8 mouse cellular contexts compared by ENCODE assay signal in the genomic region with DNA sequence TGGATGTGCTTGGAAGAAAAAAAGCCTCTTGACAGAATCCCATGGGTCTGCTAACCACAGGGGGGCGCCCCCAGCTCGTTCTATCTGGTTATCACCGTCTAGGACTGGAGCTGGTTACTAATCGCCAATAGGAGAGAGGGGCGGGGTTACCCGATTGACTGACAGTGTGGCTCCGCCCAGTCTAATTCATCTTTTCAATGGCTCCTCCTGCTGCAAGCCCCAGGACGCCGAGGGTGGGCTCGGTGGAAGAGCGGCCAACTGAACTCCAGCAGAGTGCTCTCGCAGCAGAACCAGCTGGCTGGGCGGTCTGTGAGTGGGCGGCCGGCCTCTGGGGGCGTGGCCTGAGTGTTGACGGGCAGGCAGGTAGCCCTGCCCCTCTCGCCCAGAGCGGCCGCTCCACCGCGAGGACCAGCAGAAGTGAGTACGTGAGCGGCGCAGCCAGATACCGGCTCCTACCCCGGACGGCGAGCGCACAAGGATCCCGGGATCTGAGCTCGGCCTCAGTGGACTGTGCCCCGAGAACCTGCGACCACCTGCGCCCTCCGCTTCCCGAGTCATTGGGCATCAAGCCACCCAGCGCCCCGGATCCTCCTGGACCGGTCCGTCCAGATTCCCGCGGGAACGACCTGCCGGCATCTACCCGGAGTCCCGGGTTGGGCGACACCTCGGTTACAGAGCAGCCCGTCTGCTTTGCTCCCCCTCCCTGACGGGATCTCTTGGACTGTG. TPM values are rescaled to one million over a fixed set of nuclear protein-coding genes. Genes with fewer than 3 reads are reported as not detected.
A peak's percentile ranks its signal among the peaks of the same experiment; 100 is the strongest.
DNase-seq lines count a peak whose midpoint lies in the region.

A gene (plus strand): TSS at position 389 of the 726 bp plus-strand sequence.

- peaks cover 12% of the 10 kb centered on the region for H3K4me1 ChIP-seq in megakaryocyte, embryonic 14.5 days

- peaks cover 17% of the 10 kb centered on the region for H3K9me3 ChIP-seq in megakaryocyte, embryonic 14.5 days

- peak within 1 kb of the TSS; percentile 90 for H3K4me3 ChIP-seq in megakaryocyte, embryonic 14.5 days (replicated peaks)

- H3K36me3 ChIP-seq in megakaryocyte, embryonic 14.5 days (replicated peaks; ENCODE audit: low read length) = no peaks in the 10 kb centered on the region

- H3K27me3 ChIP-seq in megakaryocyte, embryonic 14.5 days (replicated peaks) = peaks cover 97% of the 10 kb centered on the region

- intact Hi-C loops in gastrocnemius, postnatal 14 days (cut with DNase I; ENCODE audit: low total_unique reads) = loop anchor here (5.0 kb wide), 1 partner anchor 38 kb away; no protein-coding TSS in a partner anchor

- DNase-seq in adrenal gland, adult 2 months = peak; percentile 97
- peak; percentile 100 for DNase-seq in embryo, embryonic 11 days
- peak; percentile 99 for DNase-seq in gastrocnemius, postnatal 14 days
- DNase-seq in induced T-regulatory cell, adult 2 months (ENCODE audit: low read depth) = peak; percentile 82
- DNase-seq in left cerebral cortex, adult 8-10 months (ENCODE audit: low spot score in 2 of 2) = peak; percentile 96 to 100
- peak; percentile 99 to 100 for DNase-seq in right cerebral cortex, postnatal 10 days (ENCODE audit: low spot score in 2 of 2)
- peak; percentile 100 for DNase-seq in urinary bladder, postnatal 14 days (ENCODE audit: low spot score)

RNA-seq across cellular contexts. Expression of the gene that starts here (rescaled TPM):
- 1 to 10 TPM in 1 of 2 experiments, under 1 TPM in 1; 0.78 to 1.8 TPM for total RNA-seq in adrenal gland, adult 2 months (2021)
- 2.9 and 3.5 TPM in 2 replicates for polyA plus RNA-seq in adrenal gland, adult 2 months (2012; rRNA removed)
- 1 to 10 TPM; 2.9 to 4.8 TPM for total RNA-seq in gastrocnemius, postnatal 14 days (2021)
- 10 to 100 TPM; 18.4 to 21.0 (median 19.9) TPM for total RNA-seq in left cerebral cortex, adult 8-10 months (2022)
- polyA plus RNA-seq in megakaryocyte, embryonic 14.5 days (2012; ENCODE audit: insufficient read depth, low replicate concordance) = 0.39 TPM in 1 of 2 replicates, not detected in the other

Comparison
In these comparisons a context has a peak if more than half of its experiments do, and no peak if none do; other contexts are left out.
1. Peak in every context shown above with its lines: DNase-seq and H3K4me3 ChIP-seq.